Mouse (Mus musculus): ENCODE data around the gene Asxl1. TPM values are rescaled to one million over a fixed set of nuclear protein-coding genes. Genes with fewer than 3 reads are reported as not detected.

Gene Asxl1
- 14.3 and 16.3 TPM in 2 replicates for polyA plus RNA-seq (2014; fragmentation: Nextera tagmentation; extraction: Ambion mirVana)

DNA sequence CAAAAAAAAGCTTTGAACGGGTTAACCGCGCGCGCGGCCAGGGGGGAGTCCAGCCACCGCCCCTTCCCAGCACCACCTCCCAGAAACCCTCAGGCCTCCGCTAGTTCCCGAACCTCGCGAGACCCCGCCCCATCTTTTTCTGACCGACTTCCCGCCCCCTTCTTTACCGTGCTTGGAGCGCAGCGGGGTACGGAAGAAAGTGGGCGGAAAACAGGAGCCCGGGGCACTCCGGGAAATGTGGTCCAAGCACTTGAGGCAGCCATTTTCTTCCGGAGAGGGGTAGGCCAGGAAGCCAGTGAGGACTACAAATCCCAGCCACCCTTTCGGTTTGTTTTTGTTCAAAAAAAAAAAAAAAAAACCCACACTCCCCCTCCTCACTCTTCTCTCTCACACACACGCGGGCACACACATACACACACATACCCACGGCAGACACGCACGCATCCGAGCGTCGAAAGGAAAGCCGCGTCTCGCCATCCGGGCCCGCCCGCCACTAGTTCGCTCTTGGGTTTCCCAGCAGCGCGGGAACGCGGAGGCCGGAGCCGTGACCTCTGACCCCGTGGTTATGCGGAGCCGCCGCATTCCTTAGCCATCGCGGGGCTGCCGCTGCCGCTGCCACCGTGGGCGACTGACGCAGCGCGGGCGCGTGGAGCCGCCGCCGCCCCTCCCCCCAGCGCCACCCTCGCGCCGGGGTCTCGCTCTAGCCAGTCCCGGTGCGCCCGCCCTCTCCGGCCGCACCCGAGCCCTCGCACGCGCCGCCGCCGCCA is at the start of gene Asxl1:
TSS of gene Asxl1 (plus strand) at position 376 of the 767 bp plus-strand sequence.
- ATAC-seq (ENCODE audit: low read depth) (peak; percentile 98), DNase-seq (ENCODE audit: low spot score) (peak; percentile 100)
- H3K4me3 ChIP-seq (ENCODE audit: low read depth, low read length): peak within 1 kb of the TSS; percentile 97
- under 1% methylated on average over 52 of the region's 79 CpGs for WGBS
- no peaks in the 10 kb centered on the region for H3K9me3 ChIP-seq (ENCODE audit: control insufficient read depth, low read length)
- H3K27me3 ChIP-seq (replicated peaks; ENCODE audit: control insufficient read depth, insufficient read depth, low read length): no peaks in the 10 kb centered on the region
- 0 out of 2 replicates have a peak, but pooled peaks cover 4% of the 10 kb centered on the region for H3K36me3 ChIP-seq (ENCODE audit: control insufficient read depth, insufficient read depth, low read length)
- peak within 1 kb of the TSS; percentile 97 for H3K9ac ChIP-seq (ENCODE audit: low read depth, low read length)
- peak within 1 kb of the TSS; percentile 87 for H3K4me2 ChIP-seq (ENCODE audit: low read depth, low read length)
- H3K4me1 ChIP-seq (ENCODE audit: control insufficient read depth, insufficient read depth, low read length): peaks cover 25% of the 10 kb centered on the region
- H3K27ac ChIP-seq (replicated peaks; ENCODE audit: low read depth, low read length): peak within 1 kb of the TSS; percentile 100

DNA sequence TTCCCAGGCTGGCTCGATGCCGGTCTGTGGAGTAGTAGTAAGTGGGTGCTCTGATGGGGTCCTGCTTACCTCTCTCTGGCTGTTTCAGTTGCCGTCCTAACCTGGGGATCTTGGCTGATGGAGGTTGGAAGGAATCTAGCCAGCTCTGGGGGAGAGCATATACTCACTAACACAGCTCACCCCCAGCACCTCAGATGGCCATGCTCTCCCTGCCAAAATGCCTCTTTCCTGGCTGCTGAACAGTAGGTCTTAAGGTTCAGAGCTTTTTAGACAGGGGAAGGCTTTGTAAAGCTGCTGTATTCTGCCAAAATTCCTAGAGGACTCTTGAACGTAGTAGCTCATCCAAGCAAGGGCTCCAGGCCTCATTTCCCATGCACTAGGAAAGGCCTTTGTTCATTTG is 47.9 kb upstream of the Asxl1 start:
- DNase-seq (ENCODE audit: low spot score) (no peak), ATAC-seq (ENCODE audit: low read depth) (no peak)
- no peak overlapping the region for H3K4me2 ChIP-seq (ENCODE audit: low read depth, low read length)
- no peak overlapping the region; the same call in 1 of the 2 replicates for H3K9ac ChIP-seq (ENCODE audit: low read depth, low read length)
- no peak overlapping the region for H3K27ac ChIP-seq (replicated peaks; ENCODE audit: low read depth, low read length)
- H3K36me3 ChIP-seq (ENCODE audit: control insufficient read depth, insufficient read depth, low read length): 0 out of 2 replicates have a peak, but pooled peaks cover 7% of the 10 kb centered on the region
- WGBS: 77% methylated on average over 4 of the region's 4 CpGs
- no peaks in the 10 kb centered on the region for H3K27me3 ChIP-seq (replicated peaks; ENCODE audit: control insufficient read depth, insufficient read depth, low read length)
- H3K9me3 ChIP-seq (ENCODE audit: control insufficient read depth, low read length): no peaks in the 10 kb centered on the region
- H3K4me1 ChIP-seq (ENCODE audit: control insufficient read depth, insufficient read depth, low read length): no peaks in the 10 kb centered on the region; the same call in 1 of the 2 replicates
- H3K4me3 ChIP-seq (ENCODE audit: low read depth, low read length): no peak overlapping the region

DNA sequence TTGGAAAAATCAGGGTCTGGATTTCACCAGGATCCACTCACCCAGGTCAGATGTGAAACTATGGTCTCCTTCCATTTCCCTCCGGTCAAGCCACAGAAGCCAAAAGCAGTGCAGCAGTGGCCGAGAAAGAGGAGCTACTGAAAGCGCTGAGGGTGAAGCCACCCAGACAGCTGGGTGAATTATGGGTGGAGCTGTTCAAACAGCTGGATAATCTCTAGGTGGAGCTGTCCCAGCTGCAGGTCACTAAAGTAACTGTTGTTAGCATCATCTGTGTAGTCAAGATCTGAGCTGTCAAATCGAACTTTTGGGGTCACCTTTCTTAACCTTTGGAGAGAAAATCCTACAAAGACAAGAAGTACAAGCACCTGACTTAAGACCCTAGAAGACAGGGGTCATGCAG is 47.2 kb upstream of the Asxl1 start:
- DNase-seq (ENCODE audit: low spot score) (no peak), ATAC-seq (ENCODE audit: low read depth) (no peak)
- H3K9me3 ChIP-seq (ENCODE audit: control insufficient read depth, low read length): no peaks in the 10 kb centered on the region
- H3K4me1 ChIP-seq (ENCODE audit: control insufficient read depth, insufficient read depth, low read length): no peaks in the 10 kb centered on the region
- H3K9ac ChIP-seq (ENCODE audit: low read depth, low read length): no peak overlapping the region
- no peaks in the 10 kb centered on the region for H3K27me3 ChIP-seq (replicated peaks; ENCODE audit: control insufficient read depth, insufficient read depth, low read length)
- H3K4me3 ChIP-seq (ENCODE audit: low read depth, low read length): no peak overlapping the region
- H3K4me2 ChIP-seq (ENCODE audit: low read depth, low read length): no peak overlapping the region
- 0 out of 2 replicates have a peak, but pooled peaks cover 7% of the 10 kb centered on the region for H3K36me3 ChIP-seq (ENCODE audit: control insufficient read depth, insufficient read depth, low read length)
- 80% methylated on average over 4 of the region's 4 CpGs for WGBS
- H3K27ac ChIP-seq (replicated peaks; ENCODE audit: low read depth, low read length): no peak overlapping the region

DNA sequence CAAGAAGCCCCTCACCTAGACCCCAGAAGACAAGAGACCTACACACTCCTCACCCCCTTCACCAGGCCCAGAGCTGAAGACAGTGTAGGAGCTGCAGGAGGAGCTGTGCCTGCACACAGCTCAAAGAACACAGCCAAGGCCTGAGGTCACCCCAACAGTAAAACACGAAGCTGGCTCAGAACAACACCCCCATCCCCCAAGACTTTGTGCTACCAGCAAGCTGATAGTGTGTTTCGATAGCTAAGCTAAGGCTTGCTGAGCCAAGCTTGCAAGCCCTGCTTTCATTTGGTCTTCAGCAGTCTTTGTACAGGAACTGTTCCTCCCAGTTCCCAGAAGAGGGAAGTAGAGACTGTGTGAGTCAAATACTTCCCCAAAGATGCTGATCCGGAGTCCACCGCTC is 46.8 kb upstream of the Asxl1 start:
- H3K36me3 ChIP-seq (ENCODE audit: control insufficient read depth, insufficient read depth, low read length): 0 out of 2 replicates have a peak, but pooled peaks cover 7% of the 10 kb centered on the region
- ATAC-seq (ENCODE audit: low read depth): no peak
- H3K4me1 ChIP-seq (ENCODE audit: control insufficient read depth, insufficient read depth, low read length): no peaks in the 10 kb centered on the region
- no peak overlapping the region for H3K9ac ChIP-seq (ENCODE audit: low read depth, low read length)
- H3K4me2 ChIP-seq (ENCODE audit: low read depth, low read length): no peak overlapping the region
- no peak overlapping the region for H3K27ac ChIP-seq (replicated peaks; ENCODE audit: low read depth, low read length)
- WGBS: 88% methylated on average over 4 of the region's 4 CpGs
- DNase-seq (ENCODE audit: low spot score): no peak
- no peaks in the 10 kb centered on the region for H3K27me3 ChIP-seq (replicated peaks; ENCODE audit: control insufficient read depth, insufficient read depth, low read length)
- H3K9me3 ChIP-seq (ENCODE audit: control insufficient read depth, low read length): no peaks in the 10 kb centered on the region
- no peak overlapping the region for H3K4me3 ChIP-seq (ENCODE audit: low read depth, low read length)

DNA sequence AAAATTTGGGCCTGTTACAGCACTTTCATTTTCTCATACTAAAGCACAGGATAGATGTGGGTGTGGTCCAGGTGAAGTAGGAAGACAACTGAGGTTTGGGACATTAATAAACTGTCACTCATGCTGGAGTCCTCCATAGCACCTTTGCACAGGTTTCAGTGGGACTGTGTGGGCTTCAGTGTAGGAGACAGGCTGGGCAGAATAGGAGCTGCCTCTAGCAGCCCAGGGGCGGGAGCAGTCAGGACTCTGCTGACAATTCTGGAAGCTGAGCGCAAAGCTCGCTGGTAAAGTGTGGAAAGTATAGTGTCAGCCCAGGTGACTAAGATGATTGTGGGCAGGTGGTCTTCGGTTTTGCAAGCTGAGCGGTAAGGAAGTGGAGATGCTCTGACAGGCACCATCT is 44.5 kb upstream of the Asxl1 start:
- Histone ChIP-seq H3K9ac (ENCODE audit: low read depth, low read length) (no peak overlapping the region), H3K4me3 (ENCODE audit: low read depth, low read length) (no peak overlapping the region), H3K27ac (replicated peaks; ENCODE audit: low read depth, low read length) (no peak overlapping the region), H3K4me1 (ENCODE audit: control insufficient read depth, insufficient read depth, low read length) (no peaks in the 10 kb centered on the region), H3K9me3 (ENCODE audit: control insufficient read depth, low read length) (no peaks in the 10 kb centered on the region), H3K27me3 (replicated peaks; ENCODE audit: control insufficient read depth, insufficient read depth, low read length) (no peaks in the 10 kb centered on the region), H3K4me2 (ENCODE audit: low read depth, low read length) (no peak overlapping the region), H3K36me3 (ENCODE audit: control insufficient read depth, insufficient read depth, low read length) (0 out of 2 replicates have a peak, but pooled peaks cover under 1% of the 10 kb centered on the region)
- no peak for ATAC-seq (ENCODE audit: low read depth)
- WGBS: 87% methylated on average over 5 of the region's 5 CpGs
- no peak for DNase-seq (ENCODE audit: low spot score)

DNA sequence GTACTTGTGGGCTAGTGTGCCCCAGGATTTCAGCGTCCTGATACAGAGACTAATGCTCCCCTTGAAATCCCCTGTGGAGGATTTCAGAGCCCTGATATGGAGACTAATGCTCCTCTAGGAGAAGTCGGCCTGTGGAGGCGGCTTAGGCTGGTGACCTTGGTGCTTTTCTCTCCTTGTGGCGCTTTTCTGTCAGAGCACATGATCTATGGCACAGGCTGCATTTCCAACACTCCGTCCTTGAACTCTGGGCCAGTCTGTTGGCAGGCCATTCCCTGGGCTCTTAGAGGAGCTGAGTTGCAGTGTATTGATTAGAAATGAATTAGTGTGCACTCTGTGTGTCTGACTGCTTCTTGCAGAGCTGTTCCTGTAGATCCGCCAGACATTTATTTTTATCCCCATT is 40.4 kb upstream of the Asxl1 start:
- H3K27me3 ChIP-seq (replicated peaks; ENCODE audit: control insufficient read depth, insufficient read depth, low read length): no peaks in the 10 kb centered on the region
- H3K9me3 ChIP-seq (ENCODE audit: control insufficient read depth, low read length): no peaks in the 10 kb centered on the region
- DNase-seq (ENCODE audit: low spot score) (no peak), ATAC-seq (ENCODE audit: low read depth) (no peak)
- H3K4me3 ChIP-seq (ENCODE audit: low read depth, low read length): no peak overlapping the region
- no peak overlapping the region for H3K27ac ChIP-seq (replicated peaks; ENCODE audit: low read depth, low read length)
- no peaks in the 10 kb centered on the region for H3K36me3 ChIP-seq (ENCODE audit: control insufficient read depth, insufficient read depth, low read length)
- WGBS: 85% methylated on average over 6 of the region's 6 CpGs
- no peaks in the 10 kb centered on the region for H3K4me1 ChIP-seq (ENCODE audit: control insufficient read depth, insufficient read depth, low read length)
- no peak overlapping the region for H3K9ac ChIP-seq (ENCODE audit: low read depth, low read length)
- no peak overlapping the region for H3K4me2 ChIP-seq (ENCODE audit: low read depth, low read length)

DNA sequence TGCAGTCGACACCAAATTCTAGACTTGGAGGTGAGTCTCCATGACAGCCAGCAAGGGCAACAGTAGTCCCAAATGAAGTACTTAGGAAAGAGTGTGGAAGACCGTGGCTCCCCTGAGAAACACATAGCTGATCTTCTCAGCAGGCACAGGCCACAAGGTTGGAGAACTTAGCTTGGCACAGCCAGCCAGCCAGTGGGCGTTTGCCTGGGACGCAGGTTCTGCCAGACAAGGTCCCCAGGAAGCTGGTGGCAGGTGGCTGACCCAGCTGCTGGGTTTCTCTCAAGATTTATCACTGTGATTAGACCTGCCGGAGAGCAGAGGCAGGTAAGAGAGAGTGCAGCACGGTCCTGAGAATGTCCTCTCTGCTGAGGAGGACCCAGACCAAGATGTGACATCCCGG is 37.0 kb upstream of the Asxl1 start:
- Histone ChIP-seq H3K4me1 (ENCODE audit: control insufficient read depth, insufficient read depth, low read length) (no peaks in the 10 kb centered on the region), H3K27me3 (replicated peaks; ENCODE audit: control insufficient read depth, insufficient read depth, low read length) (no peaks in the 10 kb centered on the region), H3K36me3 (ENCODE audit: control insufficient read depth, insufficient read depth, low read length) (no peaks in the 10 kb centered on the region), H3K9me3 (ENCODE audit: control insufficient read depth, low read length) (no peaks in the 10 kb centered on the region), H3K9ac (ENCODE audit: low read depth, low read length) (no peak overlapping the region), H3K4me3 (ENCODE audit: low read depth, low read length) (no peak overlapping the region), H3K4me2 (ENCODE audit: low read depth, low read length) (no peak overlapping the region), H3K27ac (replicated peaks; ENCODE audit: low read depth, low read length) (no peak overlapping the region)
- DNase-seq (ENCODE audit: low spot score) (no peak), ATAC-seq (ENCODE audit: low read depth) (no peak)
- WGBS: 84% methylated on average over 7 of the region's 7 CpGs

DNA sequence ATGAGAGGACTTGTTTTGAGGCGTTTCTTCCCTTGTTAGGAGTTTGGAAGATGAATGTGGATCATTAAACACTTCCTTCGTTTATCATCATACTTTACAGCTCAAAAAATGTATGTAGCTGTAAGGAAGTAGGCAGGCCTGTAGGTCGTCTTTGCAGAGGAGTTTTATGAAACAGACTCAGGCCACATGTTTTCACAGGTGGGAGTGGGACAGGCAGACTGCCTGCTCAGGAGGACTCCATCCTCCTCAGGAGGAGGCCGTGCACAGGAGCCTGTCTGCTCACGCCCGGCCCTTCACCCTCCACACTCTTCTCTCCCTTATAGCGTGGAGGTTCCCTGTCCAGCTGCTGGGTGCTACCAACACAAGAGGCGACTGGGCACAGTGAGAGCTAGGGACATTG is 36.5 kb upstream of the Asxl1 start:
- no peaks in the 10 kb centered on the region for H3K27me3 ChIP-seq (replicated peaks; ENCODE audit: control insufficient read depth, insufficient read depth, low read length)
- no peak overlapping the region for H3K9ac ChIP-seq (ENCODE audit: low read depth, low read length)
- no peaks in the 10 kb centered on the region for H3K9me3 ChIP-seq (ENCODE audit: control insufficient read depth, low read length)
- no peaks in the 10 kb centered on the region for H3K4me1 ChIP-seq (ENCODE audit: control insufficient read depth, insufficient read depth, low read length)
- 61% methylated on average over 8 of the region's 8 CpGs for WGBS
- no peak overlapping the region for H3K4me3 ChIP-seq (ENCODE audit: low read depth, low read length)
- ATAC-seq (ENCODE audit: low read depth): no peak
- H3K27ac ChIP-seq (replicated peaks; ENCODE audit: low read depth, low read length): no peak overlapping the region
- H3K36me3 ChIP-seq (ENCODE audit: control insufficient read depth, insufficient read depth, low read length): no peaks in the 10 kb centered on the region
- no peak for DNase-seq (ENCODE audit: low spot score)
- H3K4me2 ChIP-seq (ENCODE audit: low read depth, low read length): no peak overlapping the region

DNA sequence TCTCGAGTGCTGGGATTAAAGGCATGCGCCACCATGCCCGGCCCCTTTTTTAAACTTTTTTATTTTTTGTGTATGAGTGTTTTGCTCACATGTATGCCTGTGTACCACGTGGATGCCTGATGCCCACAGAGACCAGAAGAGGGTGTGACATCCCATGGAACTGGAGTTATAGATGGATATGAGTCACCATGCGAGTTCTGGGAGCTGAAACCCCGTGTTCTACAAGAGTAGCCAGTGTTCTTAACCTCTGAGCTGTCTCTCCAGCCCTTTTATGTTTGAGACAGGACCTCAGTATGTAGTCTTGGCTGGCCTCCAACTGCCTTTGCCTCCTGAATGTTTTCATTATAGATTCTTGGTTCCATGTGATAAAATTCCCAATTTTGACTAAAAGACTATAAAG is 35.4 kb upstream of the Asxl1 start:
- Histone ChIP-seq H3K9ac (ENCODE audit: low read depth, low read length) (no peak overlapping the region), H3K4me2 (ENCODE audit: low read depth, low read length) (no peak overlapping the region), H3K27me3 (replicated peaks; ENCODE audit: control insufficient read depth, insufficient read depth, low read length) (no peaks in the 10 kb centered on the region), H3K9me3 (ENCODE audit: control insufficient read depth, low read length) (no peaks in the 10 kb centered on the region), H3K36me3 (ENCODE audit: control insufficient read depth, insufficient read depth, low read length) (no peaks in the 10 kb centered on the region), H3K4me3 (ENCODE audit: low read depth, low read length) (no peak overlapping the region), H3K27ac (replicated peaks; ENCODE audit: low read depth, low read length) (no peak overlapping the region), H3K4me1 (ENCODE audit: control insufficient read depth, insufficient read depth, low read length) (no peaks in the 10 kb centered on the region)
- WGBS: 80% methylated on average over 6 of the region's 6 CpGs
- ATAC-seq (ENCODE audit: low read depth) (no peak), DNase-seq (ENCODE audit: low spot score) (peak; percentile 45)

Measured in embryonic facial prominence, embryonic 14.5 days (tissue).